Mouse (Mus musculus) mature B cell (primary cell): ENCODE measurements around the gene Kif24.
"Not testable (repeated sequence)": the region's sequence is repeated elsewhere in the genome, so short reads cannot be mapped to it uniquely, and the experiment has no call there.

Source experiments
- in situ Hi-C: fragments of 300-500 bp; cut with MboI; formaldehyde crosslinking; loops from 2 replicates; pipeline ENCODE4 v1.14.3; 2019

The Kif24 gene

DNA sequence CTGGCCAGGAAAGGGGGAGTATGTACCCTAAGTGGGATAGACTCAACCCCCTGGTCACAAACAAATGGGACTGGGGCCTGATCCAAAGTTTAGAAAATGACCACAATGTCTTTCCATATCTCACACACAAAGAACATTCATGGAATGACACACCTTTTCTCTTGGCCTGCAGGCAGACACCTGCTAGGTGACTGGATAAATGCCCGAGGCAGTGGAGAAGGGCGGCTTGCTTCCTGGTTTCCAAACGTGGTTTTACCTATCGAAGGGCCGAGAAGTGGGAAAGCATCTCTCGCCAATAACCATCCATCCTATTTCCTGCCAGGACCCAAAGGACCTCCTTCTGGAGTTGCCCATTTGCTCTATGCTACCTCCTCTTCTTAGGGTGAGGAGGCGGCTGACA lies 28.3 kb upstream of the Kif24 start:
- in situ Hi-C loops = no loop called here

- in situ Hi-C loops = no loop called here
Measured at GRCm38 (mm10) chr4:41481601-41482017, 16.9 kb upstream of the Kif24 start.

GRCm38 (mm10) chr4:41480254-41480653 lies 15.6 kb upstream of the Kif24 start:
- in situ Hi-C loops = no loop called here

GRCm38 (mm10) chr4:41479456-41479804 lies 14.7 kb upstream of the Kif24 start:
- in situ Hi-C loops = no loop called here

DNA sequence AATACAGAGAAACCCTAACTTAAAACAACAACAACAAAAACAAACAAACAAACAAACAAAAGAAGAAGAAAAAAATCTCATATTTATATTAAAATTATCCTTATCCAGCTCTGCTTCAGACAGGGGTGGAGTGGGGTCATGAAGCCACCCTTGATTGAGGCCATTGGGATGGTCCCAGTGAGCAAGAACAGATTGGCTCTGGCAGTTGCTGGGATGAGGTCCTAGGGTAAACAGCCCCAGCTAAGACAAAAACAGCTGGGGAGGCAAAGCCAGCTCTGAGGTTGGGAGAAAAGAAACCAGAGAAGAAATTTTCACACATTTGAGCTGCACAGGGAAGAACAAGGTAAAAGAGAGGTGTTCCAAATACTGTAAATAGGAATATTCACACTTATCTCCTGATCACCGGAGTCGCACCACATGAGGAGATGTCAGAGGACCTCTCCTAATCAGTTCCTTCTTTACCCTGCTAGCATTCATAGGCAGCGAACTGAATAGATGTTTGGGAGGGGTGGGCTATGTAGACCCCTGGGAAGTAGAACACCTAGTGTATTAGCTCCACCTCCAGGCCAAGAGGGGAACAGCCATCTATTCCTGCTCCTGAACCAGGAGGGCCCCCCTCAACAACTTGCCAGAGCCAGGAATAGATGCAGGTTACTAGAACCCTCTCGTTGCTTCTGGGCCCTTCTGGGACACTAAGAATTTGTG lies 14.2 kb upstream of the Kif24 start:
- in situ Hi-C loops = no loop called here

- in situ Hi-C loops = no loop called here
Measured at GRCm38 (mm10) chr4:41477648-41478160, 13.0 kb upstream of the Kif24 start.

GRCm38 (mm10) chr4:41471384-41471689 lies 6.7 kb upstream of the Kif24 start:
- in situ Hi-C loops = no loop called here

GRCm38 (mm10) chr4:41470684-41471383 lies 6.1 kb upstream of the Kif24 start:
- in situ Hi-C loops = no loop called here

DNA sequence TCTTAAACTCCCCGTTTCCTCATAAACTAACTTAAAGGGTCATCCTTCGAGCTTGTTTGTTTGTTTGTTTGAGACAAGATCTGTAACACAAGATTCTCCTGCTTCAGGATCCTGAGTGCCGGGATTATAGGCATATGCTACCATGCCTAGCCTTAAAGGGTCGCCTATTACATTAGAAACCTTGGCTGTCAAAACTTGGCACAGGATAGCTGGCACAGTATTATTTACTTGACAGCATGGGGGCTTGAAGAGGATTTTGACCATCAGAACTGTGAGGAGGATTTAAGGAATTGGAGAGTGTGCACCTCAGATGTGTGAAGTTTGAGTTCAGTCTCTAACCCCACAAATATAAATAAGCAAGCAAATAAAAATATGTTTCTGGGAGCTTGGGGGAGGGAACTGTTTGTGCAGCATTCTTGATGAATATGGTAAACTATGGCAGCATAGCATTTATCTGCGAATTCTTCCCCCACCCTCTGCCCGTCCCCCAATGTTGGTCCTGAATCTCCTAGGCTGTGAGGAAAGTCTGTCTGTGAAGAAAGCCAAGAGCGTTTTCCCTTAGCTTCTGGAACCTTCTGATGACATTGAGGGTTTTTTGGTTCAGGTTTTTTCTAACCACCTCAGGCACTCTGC lies 5.5 kb upstream of the Kif24 start:
- in situ Hi-C loops = no loop called here

DNA sequence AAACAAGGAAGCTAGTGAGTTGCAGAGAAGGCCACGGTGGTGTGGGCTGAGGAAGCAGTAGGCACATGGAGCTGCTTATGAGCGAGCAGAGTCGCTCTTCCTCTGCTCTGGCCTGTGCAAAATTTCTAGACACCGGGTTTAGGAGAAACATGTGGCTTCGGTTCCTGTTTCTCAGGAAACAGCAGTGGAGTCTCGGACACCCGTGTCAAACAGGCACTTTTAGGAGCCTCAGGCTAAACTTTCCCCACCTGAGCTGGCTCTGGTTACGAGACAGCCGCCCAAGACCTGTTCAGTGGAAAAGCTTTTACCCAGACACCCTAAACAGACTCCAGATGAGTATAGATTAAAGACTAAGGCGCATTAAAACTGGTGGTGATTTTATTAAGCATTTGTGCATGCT lies 4.5 kb upstream of the Kif24 start:
- in situ Hi-C loops = no loop called here

- in situ Hi-C loops = no loop called here
Measured at GRCm38 (mm10) chr4:41468396-41469080, 3.9 kb upstream of the Kif24 start.

GRCm38 (mm10) chr4:41465287-41465665 lies 589 bp upstream of the Kif24 start:
- in situ Hi-C loops = no loop called here

DNA sequence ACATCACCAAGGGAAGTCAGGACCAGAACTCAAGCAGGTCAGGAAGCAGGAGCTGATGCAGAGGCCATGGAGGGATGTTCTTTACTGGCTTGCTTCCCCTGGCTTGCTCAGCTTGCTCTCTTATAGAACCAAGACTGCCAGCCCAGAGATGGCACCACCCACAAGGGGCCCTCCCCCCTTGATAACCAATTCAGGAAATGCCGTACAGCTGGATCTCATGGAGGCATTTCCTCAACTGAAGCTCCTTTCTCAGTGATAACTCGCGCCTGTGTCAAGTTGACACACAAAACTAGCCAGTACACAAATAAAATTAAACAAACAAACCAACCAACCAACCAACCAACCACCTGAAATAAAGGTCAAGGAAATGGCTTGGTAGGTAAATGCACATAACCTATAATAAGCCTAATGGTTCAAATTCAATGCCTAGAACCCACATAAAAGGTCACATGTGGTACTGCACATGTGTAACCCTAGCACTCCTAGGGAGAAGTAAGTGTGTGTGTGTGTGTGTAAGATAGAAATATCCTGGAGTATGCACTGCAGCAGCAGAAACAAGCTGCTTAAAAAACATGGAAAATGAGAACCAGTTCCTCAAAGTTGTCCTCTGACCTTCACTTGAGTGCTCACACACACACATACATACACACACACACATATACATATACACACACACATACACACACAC lies 1.5 kb downstream of the Kif24 start:
- in situ Hi-C loops = not testable (repeated sequence)

DNA sequence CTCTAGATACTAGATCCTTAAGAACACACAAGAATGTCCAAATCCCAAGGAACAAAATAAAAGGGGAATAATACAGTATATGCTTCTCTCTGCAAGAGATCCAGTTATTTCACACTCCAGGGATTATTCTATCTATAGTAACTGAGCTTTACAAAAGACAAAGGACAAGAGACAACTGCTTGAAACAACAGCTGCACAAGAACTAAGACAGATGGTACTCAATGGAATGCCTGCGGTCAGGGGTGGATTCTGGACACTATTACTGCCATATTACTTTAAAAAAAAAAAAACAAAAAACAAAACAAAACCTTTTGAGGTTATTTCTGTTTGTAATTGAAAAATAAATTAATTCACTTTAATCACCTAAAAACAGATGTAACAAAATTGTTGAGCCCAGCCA lies 4.0 kb downstream of the Kif24 start:
- in situ Hi-C loops = no loop called here

DNA sequence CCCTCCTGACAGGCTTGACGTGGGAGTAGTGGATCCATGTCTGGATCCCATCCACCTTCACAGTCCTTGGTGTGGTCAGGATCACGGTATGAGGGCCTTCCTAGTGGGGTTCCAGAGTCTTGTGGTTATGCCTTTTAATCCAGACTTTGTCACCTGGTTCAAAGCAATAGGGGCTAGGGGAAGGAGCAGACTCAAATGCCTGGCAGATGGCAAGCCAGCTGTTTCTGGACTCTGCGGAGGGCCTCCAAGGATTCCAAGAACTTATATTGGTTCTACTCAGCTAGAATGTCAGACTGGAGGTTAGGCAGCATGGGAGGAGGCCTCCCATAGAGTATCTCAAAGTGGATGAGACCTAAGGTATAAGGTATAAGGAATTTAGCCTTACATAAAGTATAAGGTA lies 17.1 kb downstream of the Kif24 start:
- in situ Hi-C loops = no loop called here

GRCm38 (mm10) chr4:41442790-41443302 lies 21.8 kb downstream of the Kif24 start:
- in situ Hi-C loops = no loop called here

DNA sequence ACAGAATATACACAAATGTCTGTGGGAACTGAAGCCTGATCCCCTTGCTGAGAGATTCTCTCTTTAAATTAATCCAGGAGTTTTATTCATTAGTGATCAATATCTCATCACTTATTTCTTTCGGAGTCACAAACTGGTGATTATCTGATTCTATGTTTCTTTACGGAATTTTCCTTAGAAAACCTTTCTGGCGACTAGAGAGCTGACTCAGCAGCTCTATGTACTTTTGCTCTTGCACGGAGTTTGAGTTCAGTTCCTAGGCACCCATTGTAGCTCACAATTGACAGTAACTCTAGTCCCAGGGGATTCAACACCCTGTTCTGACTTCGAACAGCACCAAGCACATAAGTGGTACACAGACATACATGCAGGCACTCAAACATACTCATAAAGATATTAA lies 25.8 kb downstream of the Kif24 start:
- in situ Hi-C loops = no loop called here

GRCm38 (mm10) chr4:41416966-41417365 lies 47.7 kb downstream of the Kif24 start:
- in situ Hi-C loops = no loop called here

- in situ Hi-C loops = no loop called here
Measured at GRCm38 (mm10) chr4:41409341-41409740, 55.3 kb downstream of the Kif24 start.

- in situ Hi-C loops = no loop called here
Measured at GRCm38 (mm10) chr4:41407353-41407752, 57.3 kb downstream of the Kif24 start.

GRCm38 (mm10) chr4:41406597-41406996 lies 58.1 kb downstream of the Kif24 start:
- in situ Hi-C loops = no loop called here

DNA sequence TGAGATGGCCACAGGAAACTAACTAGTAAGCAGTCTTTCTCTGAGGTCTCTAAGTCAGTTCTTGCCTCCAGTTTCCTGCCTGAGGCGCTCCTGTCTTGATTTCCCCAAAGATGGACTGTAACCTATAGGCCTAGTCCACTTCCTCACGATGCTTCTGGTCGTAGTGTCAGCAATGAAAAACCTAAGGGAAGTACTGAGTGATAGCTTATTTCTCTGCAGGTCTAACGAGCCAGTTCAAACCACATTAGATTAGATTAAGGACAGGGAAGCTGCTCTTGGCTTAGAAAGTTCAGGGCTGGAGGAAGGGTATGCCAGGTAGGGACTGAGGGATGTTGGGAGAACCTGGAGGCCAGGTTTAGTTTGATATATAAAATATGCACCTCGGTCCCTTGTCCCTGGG lies 63.1 kb downstream of the Kif24 start:
- in situ Hi-C loops = no loop called here
